Mouse (Mus musculus): ENCODE results near the gene Dnajc21.
A peak's percentile ranks its signal among the peaks of the same experiment; 100 is the strongest.
"Not testable (repeated sequence)": the region's sequence is repeated elsewhere in the genome, so short reads cannot be mapped to it uniquely, and the experiment has no call there.

Dnajc21 gene

DNA sequence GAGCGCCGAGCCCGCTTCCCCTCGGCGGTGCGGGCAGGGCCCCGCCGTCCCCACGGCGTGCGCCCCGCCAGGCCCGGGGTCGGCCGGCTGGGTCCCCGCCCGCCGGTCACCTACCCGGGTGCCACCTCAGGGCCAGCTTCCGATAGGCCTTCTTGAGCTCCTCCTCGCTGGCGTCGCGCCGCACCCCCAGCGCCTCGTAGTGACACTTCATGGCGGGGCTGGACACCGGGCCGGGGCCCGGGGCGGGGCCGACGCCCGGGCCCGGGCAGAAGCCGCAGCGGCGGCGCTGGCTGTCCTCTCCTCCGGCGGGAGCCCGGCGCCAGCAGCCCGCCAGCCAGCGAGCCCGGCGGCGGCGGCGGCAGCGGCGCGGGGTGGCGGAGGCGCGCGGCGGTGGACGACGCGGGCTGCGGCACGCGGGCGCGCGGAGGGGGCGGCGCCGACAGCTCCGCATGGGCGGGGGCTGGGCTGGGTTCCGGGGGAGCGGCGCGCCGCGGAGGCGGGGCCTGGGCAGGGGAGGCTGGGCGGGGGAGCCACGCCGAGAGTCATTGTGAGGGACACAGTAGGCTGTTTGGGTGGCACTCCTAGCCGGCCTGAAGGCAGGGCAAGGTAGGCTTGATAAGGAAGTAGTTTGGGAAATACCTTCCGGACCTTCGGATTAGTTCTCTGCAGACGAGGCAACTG lies at the start of gene Dnajc21:
TSS of gene Dnajc21 (minus strand) at position 366 of the 681 bp plus-strand sequence.
- DNase-seq (ENCODE audit: low read depth, low spot score): peak; percentile 67

DNA sequence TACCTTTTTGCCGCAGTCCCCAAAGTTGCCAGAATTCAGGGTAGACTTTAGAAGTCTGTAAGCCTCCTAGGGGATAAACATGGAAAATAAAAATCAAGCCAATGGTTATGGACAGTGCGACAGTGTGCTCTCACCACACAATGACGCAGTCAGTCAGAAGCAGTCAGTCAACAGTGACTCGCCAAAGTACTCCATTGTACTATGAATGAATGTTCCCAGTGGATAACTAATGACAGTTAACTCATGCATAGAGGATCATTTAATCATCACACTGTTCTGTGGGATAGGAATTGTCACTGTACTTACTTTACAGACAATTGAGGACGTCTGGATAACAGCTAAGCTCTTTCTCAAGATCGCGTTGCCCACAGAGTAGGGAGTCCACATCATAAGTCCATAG lies 44.9 kb upstream of the Dnajc21 start:
- DNase-seq (ENCODE audit: low read depth, low spot score): no peak

DNA sequence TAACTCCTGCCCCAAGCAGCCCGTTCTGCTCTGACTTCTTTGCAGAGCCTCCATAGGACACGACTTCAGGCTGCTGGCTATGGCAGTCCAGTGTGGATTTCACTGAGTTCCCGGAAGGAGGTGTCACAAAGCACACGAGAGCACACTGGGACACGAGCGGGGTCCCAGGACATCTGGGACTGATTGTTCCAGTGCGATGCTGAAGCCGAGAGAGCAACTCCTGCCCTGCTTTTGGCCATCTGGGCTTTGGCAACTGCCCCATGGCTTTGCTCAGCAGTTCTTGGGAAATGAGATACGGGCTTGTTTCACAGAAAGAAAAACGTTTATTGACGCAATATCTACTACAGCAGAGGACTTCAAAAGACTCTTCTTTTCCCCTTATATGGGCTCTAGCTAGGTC lies 35.8 kb upstream of the Dnajc21 start:
- DNase-seq (ENCODE audit: low read depth, low spot score): no peak

DNA sequence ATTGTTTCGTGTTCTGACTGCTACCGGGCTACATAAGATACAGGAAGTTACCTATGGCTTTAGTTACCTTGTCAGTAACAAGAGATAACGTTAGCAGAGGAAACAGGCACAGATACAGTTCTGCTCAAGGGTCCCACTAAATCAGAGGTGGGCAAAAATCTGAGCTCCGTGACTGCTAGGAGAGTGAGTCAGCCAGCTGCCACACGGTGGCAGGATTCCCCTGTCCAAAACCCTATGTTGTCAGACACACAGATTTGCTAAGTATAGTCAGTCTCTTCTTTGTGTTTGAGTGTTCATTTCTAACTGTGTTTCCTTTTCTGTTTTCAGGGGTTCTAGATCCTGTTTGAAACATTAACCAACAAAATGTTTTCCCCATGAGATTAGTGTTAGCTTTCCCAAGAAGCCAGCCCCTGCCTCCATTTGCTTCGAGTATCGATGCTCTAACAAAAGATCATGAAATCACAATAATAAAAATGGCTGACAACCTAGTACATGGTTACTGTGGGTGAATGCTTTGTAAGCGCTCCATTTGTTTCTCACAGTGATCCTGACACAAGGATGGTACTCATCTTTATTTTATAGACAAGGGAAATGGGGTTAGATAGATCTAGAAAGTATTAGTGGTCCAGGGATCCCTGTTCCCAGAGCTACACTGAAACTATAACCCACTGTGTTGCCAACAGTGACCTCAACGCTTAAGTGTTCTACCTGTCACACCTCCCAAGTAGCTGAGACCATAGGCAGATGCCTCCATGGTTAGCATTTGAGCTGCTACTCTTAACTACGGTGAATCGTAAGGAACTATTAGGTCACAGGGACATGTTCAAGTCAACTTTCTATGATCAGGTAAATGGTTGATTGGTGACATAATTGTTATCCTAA lies 30.8 kb upstream of the Dnajc21 start:
- DNase-seq (ENCODE audit: low read depth, low spot score): peak; percentile 30

DNA sequence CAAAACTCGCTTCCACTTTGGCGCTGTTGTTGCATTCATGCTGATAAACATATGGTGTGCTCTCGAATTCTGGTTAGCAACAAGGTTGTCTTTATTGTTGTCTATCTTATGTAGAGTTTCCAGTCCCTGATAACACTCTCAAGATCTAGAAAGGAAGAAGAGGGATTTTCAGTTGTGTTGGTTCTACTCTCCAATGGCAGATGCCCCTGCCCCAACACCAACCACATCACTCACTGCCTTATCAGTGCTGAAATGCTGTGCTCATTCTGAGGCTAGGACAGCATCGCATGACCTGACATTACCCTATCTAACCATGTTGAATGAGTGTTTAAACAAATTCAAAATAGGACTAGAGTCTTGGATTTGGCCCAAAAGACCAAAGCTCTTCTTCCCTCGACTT lies 29.7 kb upstream of the Dnajc21 start:
- no peak for DNase-seq (ENCODE audit: low read depth, low spot score)

DNA sequence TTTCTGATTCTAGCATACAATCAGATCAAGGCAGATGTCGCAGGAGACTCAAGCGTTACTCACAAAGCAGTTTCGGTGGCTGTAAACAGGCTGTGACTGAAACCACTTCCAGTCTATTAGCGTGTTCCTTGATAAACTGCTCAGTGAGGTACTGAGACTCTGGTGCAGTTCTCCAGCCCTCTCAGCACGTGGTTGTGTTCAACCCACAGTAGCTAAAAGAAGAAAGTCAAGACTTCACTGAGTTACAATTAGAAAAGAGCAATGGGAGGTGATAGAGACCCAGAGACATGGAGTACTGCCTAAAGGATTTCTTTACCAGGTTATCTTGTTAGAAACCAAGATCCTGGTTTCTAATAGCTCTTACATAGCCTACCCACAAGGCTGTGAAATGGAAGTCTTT lies 29.3 kb upstream of the Dnajc21 start:
- DNase-seq (ENCODE audit: low read depth, low spot score): no peak

DNA sequence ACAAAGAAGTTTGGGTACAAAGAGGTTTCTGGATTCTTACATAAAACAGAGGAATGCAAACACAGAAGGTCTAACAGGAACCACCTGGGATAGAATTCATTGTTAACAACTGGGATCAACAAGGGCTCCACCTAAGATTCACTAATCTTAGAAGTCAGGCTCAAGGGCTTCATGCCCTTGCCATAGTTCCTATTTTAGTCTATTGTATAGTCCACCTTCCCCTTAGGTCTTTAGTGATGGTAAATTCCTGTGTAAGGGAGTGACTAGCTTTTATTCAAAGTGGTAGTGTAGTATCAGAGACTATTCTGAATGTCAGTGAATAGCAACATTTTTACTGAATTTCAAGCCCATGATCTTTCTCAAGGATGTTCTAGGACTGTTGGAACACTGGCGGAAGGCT lies 26.4 kb upstream of the Dnajc21 start:
- DNase-seq (ENCODE audit: low read depth, low spot score): not testable (repeated sequence)

DNA sequence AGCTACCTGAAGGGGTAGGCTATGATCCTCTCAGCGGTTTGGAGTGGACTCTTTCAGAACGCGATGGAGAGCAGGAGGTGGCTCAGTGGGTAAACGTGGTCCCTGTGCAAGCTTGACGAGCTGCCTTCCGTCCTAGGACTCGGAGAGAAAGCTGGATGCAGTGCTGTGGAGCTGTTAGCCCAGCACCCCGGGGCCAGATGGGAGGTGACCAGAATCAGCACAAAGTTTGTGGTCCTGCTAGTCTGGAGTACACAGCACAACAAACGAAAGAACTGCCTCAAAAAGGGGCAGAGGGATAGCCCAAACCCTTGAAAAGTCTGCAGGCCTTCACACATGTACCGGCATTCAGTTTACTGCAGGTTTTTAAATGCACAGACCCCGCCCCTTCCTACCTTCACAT lies 25.6 kb upstream of the Dnajc21 start:
- no peak for DNase-seq (ENCODE audit: low read depth, low spot score)

DNA sequence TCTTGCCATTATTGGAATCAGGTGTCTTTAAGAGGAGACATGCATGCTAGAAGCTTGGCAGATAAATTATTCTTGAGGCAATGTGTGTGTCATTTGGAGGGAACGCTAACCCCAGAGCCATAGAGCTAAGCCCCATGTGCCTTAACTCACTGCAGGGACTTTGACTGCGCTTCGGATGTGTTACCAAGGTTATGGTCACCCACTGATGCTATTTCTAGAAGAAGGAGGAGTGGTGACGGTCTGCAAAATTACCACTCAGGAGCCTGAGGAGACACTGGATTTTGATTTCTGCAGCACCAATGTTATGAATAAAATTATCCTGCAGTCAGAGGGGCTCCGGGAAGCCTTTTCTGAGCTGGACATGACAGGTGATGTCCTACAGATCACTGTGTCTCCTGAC lies 19.8 kb upstream of the Dnajc21 start:
- no peak for DNase-seq (ENCODE audit: low read depth, low spot score)

DNA sequence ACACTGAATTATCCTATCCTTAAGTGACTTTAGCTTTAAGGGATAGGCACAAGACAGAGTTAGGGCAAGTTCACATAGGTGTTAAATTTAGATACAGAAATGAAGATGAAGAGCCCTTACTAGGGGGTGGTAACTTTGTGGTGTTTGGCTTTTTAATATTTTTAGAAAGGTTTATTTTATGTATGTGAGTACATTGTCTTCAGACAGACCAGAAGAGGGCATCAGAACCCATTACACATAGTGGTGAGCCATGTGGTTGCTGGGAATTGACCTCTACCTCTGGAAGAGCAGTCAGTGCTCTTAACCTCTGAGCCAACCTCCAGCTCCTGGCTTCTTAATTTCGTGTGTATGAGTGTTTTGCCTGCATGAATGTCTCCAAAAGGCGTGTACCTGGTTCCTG lies 16.9 kb upstream of the Dnajc21 start:
- DNase-seq (ENCODE audit: low read depth, low spot score): no peak

DNA sequence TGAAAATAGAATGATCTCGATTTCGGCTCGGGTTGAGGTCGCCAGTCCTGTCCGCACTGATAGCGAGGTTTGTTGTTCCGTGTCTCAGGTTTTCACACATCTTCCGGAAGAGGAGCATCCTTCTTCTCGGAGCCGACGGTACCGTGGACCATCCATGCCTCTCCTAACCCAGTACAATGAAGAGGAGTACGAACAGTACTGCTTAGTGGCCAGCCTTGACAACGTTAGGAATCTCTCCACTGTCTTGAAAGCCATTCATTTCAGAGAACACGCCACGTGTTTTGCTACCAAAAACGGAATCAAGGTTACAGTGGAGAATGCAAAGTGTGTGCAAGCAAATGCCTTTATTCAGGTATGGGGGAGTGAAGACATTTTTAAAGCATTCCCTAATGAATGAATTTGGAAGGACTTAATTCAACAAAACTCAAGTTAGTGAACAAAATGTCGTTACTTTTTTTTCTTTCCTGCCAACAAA lies 16.1 kb upstream of the Dnajc21 start:
- no peak for DNase-seq (ENCODE audit: low read depth, low spot score)

DNA sequence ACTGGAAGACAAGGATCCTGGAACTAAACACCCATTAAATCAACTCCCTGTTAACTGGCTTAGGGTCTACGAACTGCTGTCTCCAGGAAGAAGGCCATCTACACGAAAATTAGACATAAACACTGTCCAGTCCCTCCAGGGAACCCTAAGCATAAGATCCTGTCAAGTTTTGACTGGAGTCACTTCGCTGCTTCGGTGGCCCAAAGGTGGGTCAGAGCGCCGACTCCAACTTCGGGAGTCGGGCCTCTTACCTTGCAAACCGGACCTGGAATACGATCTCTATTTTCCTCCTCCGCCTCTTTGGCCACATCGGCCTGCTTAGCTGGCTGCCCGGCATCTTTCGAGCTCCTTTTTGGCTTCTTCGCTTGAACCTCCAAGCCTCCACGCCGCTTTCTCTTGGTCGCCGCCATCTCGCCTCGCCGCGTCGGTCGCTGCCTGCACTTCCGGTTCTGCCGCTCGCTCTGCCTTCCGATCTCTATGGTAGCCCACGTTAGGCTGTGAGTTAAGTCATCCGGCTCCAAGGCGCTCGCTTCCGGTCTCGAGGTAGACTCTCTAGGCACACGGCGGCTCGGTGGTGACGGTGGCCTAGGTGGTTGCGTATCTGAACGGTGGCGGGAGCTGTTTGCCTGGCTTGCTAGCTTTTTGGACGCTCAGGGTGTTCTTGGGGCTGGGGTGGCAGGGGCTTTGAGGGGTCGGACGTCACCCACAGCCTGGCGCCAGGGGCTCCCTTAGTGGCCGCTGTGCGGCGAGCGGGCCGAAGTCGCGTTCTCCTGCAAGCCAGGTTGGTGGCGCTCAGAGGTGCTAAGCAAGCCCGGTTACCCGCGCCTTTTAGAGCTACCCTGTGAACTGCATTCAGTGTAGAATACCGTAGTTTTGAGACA lies 15.4 kb upstream of the Dnajc21 start, which contains the start of the genes Brix1 and Rad1:
TSS of gene Brix1 (minus strand) at position 464 of the 881 bp plus-strand sequence.
TSS of gene Rad1 (plus strand) at position 535 of the 881 bp plus-strand sequence.
- peak; percentile 92 for DNase-seq (ENCODE audit: low read depth, low spot score)

DNA sequence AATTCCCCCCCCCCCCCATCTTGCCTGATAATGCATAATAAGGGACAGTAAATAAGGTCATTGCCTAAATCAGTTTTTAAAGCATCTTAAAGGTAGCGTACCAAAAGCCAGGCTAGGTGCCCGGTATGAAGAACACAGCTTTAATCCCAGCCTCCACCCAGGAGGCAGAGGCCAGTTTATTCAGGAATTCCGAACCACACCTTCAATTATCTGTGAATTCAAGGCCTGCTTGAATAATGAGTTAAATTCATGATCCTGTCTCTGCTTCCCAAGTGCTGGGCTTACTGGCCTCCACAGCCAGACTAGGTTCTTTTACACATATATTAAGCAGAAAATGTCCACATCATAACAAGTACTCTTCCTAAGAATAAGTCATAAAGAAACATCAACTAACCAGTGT lies 625 bp upstream of the Dnajc21 start:
- DNase-seq (ENCODE audit: low read depth, low spot score): no peak

DNA sequence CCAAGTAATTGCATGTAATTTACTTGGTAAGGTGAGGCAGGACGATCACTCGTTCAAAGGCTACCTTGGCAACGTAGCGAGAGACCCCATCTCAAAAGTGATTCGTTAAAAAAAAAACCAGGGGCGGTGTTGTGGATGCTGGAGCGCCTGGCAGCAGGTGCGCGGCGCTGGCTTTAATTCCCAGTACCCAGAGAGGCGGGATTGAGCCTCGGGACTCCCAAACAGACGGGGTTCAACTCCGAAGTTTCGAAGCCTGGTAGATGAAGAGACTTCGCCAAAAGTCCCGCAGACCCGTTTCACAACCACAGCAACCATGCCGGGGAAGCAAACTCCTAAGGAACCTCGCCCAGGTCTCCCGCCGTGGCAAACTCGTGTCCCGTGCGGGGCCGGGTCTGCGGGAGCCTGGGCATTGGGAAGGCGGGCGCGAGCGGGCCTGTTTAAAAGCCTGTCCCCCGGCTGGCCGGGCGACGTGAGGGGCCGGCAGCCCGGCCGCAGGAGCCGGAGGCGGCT lies 620 bp downstream of the Dnajc21 start:
- no peak for DNase-seq (ENCODE audit: low read depth, low spot score)

DNA sequence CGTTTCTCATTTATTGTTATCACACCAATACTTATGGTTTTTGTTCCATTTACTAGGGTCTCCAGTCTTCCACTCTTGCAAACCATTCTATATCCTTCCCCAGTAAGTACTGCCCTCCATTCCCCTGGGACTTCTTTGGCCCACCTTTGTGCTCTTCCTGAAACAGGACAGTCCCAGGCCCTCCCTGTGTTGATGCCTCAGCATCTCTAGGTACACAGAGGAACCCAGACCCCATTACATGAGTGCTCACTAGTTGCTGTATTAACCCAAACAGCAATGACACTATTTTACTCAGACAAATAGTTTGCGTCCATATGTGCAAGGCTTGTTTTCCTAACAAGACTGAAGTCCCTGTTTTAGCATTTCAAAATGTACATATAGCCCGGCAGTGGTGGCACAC lies 1.6 kb downstream of the Dnajc21 start:
- DNase-seq (ENCODE audit: low read depth, low spot score): no peak

DNA sequence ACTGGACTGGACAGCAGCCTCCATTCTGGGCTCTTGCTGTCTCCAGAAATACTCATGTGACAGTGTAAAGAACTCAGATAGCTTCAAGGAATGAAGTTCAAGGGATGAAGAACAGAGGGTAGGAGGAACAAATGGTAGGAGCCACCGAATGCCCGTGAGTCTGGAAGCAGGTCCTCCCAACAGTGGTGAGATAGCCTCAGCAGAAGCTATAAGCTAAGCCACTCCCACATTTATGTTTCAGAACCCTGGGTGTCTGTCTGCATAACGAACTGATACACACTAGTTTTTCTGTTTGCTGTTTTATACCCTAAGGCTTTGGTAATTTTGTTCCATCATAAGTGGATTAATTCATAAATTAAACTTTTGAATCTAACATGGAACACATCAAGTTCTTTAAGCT lies 5.6 kb downstream of the Dnajc21 start:
- no peak for DNase-seq (ENCODE audit: low read depth, low spot score)

DNA sequence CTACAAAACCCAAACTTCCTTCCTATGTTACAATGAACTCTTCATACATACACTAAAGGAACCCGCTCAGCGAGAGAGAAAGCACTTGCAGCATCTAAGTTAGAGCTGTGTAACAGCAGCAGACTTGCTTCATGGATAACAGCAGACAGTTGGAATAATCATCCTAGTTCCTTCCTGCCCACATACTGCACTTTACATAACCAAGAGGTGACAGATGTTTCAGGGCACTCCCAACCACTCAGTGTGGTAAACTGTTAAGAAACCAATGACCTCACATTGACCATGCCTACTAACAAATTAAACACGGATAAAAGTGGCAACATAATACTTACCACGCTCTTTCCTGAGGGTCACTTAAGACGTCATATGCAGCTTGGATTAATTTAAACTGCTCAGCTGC lies 6.8 kb downstream of the Dnajc21 start:
- no peak for DNase-seq (ENCODE audit: low read depth, low spot score)

DNA sequence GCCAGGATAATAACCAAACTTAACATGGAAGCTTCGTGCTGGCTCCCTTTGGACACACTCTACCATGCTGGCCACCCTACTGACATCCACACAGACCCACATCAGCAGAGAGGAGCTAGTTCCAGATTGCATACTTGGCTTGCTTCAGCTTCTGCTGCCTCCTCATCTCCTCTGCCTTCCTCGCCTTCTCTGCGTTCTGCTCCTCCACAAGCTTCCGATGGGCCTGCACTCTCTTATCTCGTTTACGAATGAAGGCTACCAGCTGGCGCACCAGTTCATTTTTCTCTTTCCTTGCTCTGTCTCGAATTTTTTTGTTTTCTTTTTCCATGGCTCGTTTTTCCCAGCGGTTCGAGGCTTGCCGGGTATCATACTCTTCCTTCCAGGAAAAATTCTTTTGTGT lies 9.3 kb downstream of the Dnajc21 start:
- no peak for DNase-seq (ENCODE audit: low read depth, low spot score)

DNA sequence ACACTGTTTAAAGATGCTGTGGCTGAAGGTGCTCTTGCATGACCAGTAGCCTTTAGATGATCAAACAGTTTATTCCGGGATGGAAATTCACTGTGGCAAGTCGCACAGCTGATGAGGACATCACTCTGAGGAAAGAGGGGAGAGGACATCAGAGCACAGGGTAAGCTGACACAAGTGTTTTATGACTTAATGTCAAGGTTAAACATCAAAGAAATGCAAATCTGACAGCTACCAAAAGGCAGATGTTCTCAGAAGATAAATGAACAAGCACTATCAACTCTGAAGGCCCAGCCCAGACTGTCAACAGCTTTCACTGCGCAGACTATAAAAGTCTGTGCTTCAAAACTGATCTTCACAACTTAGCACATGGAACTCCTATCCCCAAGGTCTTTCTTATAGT lies 23.2 kb downstream of the Dnajc21 start:
- no peak for DNase-seq (ENCODE audit: low read depth, low spot score)

DNA sequence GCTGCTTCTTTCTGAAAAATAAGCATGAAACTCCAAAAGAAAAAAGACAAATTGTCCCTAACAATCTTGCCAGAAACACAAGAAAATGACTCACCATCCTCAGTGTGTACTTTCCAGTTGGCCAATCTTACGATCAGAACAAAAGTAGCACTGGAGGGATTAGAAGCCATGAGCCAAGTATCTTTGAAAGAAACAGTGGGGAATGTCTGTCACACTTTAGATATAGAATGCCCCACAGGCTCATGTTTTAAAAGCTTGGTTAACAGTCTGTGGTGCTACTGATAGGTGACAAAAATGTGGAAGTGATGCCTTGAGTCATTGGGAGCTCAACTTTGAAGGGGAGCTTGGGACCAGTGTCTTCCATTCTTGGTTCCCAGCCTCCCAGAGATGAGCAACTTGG lies 28.0 kb downstream of the Dnajc21 start:
- DNase-seq (ENCODE audit: low read depth, low spot score): no peak

DNA sequence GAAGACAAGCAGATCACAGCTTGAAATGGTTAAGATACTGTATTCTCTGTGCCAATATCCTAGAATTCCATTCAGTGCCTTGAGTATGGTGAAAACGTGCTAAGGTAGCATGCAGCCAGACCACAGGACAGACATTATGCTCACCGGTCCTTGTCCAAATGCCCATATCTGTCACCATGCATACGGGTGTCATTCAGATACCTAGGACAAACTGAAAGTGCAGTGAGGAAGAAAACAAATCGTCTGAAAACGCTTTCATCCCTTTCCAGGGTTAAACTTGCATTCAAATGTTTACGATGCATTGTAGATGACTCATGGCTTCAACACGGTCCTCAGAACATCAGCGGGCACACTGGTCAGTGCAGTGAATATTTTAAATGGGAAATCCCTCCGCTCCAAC lies 28.8 kb downstream of the Dnajc21 start:
- DNase-seq (ENCODE audit: low read depth, low spot score): no peak

DNA sequence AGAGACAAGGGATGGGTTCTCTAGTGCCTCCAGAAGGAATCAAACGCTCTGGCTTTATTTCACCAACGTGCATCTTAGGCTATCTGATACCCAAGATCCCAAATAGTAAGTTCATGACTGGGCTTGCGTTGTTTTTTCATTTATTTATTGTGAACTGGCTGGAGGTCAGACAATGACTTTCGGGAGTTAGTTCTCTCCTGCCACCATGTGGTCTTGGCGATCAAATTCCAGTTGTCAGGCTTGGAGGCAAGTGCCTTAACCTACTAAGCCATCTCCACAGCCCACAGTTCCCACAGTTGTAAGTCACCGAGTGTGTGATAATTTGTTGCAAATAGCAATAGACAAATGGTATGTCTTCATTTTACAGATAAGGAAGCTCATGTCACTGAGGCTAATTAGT lies 30.4 kb downstream of the Dnajc21 start:
- DNase-seq (ENCODE audit: low read depth, low spot score): no peak

Data from retina, postnatal 7 days (tissue).